Mouse (Mus musculus) kidney, adult 18-20 months (tissue): ENCODE data around the gene 1500011B03Rik.

Experiments used
- DNase-seq: peaks from one replicate; pipeline ENCODE4 v3.0.0; 2021

Gene 1500011B03Rik

DNA sequence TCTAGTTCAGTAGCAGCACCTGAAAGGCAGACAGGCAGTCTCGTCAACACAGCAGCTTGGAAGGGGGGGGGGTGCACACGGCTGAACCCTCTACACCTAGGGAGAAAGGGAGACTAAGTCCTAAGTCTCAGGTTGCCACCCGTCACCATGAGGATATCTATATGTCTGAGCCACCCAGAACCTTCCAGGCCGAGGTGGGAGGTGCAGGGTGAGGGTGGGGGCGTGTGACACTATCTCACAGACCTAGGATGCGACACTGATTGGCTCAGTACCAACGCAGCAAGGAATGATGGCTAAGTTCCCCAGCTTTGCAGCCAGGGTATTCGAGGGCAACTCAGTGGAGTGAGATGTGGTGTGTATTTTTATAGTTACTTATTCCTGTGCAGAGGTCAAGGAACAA lies 14.9 kb downstream of the 1500011B03Rik start:
- DNase-seq: no peak

DNA sequence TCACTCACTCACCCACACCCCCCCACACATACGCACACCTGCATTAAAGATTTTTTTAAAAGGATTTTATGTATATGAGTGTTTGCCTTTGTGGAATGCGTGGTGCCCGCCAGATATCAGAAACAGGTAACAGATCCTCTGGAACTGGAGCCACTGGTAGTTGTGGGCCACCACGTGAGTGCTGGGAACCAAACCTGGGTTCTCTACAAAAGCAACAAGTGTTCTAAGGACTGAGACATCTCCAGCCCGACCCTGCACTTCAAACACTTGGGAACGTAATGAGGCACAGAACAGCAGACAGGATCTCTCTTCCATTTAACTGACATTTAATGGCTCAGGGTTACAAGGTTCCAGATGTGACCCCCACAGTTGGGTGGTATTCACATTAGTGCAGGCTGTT lies 15.4 kb downstream of the 1500011B03Rik start:
- no peak for DNase-seq

DNA sequence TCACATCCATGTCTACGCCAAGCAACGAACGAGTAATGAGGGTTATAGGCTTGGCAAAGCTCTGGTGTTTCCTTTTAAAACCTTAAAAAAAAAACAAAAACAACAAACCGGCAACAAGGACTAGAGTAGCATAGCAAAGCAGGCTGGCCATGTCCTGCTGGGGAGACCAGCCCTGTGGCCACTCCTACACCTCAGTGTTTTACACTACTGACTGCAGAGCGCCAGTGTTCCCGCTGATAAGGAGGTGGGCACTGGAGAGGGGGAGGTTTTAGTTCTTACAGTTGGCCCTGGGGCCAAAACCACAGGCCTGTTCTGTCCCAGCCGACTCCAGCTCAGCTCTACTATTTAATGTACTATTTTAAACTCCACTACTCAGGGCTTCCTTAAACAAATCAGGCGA lies 15.8 kb downstream of the 1500011B03Rik start:
- DNase-seq: no peak

DNA sequence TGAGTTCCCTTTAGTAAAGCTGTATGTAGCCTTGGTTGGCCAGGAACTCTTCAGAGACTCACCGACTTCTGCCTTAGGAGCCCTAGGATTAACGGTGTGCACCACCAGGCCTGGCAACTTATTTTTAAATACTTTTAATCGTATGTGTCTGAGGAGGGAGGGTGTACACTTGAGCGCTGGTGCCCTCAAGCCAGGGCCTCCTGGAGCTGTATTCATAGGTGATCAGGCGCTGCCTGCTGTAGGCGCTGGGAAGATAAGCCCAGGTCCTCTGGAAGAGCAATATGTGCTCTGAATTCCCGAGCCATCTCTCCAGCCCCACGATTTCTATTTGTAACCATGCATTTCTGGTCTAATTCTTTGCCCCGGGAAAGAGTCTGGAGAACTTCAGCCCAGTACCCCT lies 16.2 kb downstream of the 1500011B03Rik start:
- DNase-seq: no peak

DNA sequence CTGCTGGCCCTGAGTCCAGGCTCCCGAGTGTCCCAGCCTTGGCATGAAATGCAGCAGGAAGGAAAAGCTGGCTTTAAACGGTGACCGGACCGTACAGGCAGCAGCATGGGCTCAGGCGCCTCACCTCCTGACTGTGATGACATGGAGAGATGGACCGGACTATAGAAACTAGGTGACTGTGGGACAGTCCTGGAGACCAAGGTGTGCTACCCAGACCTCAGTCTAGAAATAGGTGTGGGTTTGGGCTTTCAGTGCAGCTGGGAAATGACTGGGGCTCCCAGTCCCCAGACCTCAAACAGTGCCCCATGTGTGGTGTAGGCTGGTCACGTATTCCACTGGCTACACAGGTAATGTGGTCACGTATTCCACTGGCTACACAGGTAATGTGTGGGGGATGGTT lies 16.6 kb downstream of the 1500011B03Rik start:
- DNase-seq: no peak

DNA sequence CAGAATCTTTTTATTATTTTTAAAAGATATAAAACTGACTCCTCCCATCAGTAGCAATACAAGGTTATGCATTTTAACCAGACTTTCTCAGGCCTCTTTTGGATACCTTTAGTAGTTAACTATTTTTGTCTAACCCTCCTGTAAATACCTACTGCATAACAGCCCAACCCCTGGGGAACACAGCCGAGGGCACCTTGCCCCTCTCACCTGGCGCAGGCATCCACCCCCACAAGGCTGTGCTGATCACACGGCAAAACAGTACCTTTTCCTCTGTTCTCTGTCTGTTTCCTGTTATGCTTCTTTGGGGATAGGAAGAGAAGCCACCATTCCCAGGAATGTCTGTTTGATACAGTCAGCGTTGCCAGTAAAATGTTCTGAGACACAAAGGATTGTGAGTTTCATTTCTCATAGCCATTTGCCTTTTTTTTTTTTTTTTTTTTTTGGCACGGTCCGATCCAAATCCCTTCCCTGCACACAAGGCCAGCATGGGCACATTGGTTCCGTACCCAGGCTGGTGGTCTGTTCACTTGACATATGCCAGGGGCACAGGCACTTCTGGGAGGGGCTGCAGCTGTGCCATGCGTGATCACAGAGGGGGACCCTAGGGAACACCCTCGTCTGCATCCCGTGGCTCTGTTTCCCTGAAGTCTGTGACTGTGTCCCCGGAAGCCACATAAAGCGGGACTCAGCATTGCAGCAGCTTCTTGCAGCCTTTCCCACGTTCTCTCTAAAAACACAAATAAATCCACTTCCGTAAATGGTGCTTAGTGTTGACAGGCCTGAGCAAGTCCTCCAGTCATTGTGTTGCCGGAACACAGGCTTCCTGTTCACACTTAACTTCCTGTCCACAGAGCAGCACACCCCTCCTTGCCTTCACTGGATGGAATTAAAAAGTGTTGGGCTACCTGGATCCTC lies 17.6 kb downstream of the 1500011B03Rik start:
- peak; percentile 40 for DNase-seq

DNA sequence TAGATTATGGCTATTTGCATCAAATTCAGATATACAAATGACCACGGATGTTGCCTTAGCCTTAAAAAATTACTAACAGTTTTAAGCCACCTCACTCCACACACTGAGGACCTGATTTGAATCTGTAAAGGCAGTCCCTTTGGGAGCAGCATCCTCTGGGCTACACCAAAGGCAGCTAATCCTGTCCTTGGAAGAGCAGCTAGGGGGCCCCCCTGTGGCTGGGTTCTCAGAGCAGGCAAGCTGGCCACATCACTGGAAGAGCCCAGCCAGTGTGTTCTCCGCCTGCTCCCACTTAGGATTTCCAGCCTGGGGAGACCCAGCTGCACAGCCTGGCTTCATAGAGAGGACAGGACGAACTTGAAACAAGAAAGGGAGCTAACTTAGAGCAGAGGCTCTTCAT lies 18.3 kb downstream of the 1500011B03Rik start:
- DNase-seq: peak; percentile 43

DNA sequence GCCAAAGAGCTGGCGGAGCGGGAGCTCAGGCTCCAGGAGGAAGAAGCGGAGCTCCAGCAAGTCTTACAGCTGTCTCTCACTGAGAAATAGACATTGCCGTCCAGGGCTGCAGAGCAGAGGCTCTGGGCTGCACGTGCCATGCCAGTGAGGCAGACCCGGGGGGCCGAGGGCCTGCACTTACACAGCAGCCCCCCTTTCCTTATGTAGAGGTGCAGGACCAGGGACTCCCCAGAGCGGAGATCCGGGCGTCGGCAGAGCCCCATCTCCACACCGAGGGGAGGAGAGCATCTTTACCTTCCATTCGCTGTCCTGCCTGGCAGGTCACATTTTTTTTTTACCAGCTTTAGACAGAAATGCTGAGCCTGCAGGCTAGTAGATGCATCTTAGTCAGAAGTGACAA lies 18.9 kb downstream of the 1500011B03Rik start:
- DNase-seq: no peak

DNA sequence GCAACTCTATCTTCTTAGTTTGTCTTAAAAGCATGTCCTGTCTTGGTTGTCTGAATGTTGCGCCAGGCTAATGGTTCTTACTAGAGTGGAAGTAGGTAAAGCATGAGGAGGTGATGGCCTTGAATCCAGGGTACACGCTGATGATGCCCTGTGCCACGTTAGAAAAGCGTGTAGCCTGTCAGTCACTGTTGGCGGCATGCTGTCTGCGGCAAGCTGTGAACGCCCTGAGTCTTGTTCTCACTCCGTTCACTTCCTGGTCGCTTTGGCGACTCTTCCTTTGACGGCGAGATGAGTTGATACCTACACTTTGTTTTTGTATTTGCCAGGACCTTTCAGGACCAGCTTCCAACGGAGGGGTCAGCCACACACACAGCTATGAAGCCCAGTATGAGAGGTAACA lies 20.0 kb downstream of the 1500011B03Rik start:
- DNase-seq: no peak

DNA sequence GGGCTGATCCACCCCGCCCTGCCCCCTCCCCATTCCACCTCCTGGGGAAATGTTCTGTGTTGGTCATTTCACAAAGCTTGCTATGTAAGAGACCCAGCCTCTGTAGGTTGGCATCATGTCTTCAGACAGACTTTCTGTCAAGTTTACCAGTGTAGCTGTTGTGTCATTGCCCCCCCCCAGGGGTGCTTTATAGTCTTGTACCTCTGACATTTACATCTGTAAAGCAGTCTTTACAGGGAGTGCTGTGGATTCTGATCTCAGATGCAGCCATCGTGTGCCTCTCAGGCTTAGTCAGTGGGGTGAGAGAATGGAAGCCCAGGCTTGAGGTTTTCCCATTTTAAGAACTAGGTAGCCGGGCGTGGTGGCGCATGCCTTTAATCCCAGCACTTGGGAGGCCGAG lies 21.4 kb downstream of the 1500011B03Rik start:
- no peak for DNase-seq

DNA sequence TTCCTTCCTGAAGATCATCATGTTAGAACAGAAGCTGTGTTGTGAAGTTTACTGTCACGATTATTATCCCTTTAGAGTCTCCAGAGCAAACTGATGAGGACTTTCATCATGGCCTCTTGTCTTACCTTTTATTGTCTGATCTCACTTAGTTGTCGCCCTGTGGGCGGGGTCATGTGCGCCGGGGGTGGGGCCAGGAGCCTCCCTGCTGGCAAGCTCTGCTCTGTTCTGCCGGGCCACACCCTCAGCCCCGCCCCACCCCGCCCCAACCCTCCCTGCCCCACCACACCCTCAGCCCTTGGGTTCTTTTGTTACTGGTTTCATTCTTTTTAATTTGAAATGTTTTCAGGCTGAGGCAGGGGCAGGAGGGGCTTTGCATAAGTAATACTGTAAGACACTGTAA lies 22.2 kb downstream of the 1500011B03Rik start:
- no peak for DNase-seq

DNA sequence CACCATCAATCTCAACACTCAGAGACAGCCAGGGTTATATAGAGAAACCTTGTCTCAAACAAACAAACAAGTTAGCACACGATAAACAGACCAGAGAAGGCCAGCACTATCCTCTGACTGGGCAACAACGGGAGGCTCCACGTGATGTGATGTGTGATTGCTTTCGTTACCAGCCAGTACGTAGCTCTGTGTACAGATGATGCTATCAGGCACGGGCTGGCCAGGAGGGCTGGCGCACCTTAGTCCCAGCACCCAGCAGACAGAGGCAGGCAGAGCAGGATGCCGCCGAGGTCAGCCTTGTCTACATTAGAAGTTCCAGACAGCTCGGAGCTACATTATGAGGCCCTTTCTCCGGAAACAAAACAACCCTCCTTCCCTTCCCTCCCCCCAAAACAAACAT lies 23.4 kb downstream of the 1500011B03Rik start:
- DNase-seq: no peak

DNA sequence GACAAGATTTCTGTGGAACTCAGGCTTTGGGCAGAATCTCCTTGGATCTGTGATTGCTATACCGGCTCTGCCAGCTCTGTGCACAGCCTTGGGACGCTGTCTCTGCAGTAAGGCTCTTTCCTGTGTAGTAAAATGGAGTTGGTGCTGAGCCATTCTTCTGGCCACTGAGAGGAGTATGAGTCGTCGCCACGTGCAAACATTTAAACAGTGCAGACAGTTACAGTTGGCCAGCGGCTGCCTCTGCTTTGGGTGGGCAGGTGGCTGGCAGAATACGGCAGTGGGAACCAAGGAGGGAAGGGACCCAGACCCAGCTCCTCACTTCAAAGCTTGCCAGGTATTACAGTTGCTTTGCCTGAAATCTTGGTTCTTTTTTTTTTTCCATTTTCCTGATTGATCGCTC lies 26.0 kb downstream of the 1500011B03Rik start:
- DNase-seq: no peak

DNA sequence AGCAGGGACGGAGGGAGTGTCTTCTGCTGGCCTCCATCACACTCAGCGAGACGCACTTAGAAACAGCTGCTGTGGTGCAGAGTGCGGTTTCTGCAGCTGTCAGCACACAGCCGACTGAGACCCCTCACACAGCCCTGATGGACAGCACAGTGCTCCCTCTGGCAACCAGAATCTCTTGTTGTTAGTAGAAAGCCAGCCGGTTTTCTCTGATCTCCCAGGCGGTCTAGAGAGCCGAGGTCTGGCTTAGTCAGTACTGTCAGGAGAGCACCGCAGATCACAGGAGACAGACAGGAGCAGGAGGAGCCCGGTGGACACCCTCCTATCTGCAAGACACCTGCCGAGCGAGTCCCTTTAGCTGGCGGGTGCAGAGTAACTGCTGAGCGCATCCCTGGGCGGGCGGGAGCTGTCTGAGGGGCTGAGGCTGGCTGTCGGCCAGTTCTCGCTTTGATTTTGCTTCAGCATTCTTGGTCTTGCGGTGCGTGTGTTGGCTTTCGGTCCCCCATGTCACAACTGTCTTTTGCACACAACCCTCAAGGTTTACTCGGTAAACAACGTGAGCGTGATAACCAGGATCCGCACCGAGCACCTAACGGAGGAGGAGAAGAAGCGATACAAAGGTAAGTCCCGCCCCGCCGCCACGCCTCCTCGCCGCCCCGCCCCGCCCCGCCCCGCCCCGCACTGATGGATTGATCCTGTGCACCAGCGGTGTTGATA lies 26.8 kb downstream of the 1500011B03Rik start:
- no peak for DNase-seq

DNA sequence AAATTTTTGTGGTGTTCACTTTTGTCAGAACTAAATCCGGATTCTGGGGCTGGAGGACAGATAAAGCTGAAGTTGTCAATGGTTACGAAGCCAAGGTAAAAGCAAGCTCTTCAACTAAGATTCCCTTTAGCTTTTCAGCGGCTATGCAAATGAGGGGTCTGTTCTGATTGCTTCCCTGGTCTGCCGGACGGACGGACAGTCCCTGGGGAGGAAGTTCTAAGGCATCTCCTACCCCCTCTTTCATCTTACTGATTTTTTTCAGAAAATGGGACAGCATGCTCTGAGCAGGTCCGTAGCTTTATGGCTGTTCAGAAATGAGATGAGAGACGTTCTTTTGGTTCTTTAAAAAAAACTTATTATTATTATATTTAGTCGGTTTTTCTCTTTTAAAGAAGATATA lies 27.6 kb downstream of the 1500011B03Rik start:
- no peak for DNase-seq

DNA sequence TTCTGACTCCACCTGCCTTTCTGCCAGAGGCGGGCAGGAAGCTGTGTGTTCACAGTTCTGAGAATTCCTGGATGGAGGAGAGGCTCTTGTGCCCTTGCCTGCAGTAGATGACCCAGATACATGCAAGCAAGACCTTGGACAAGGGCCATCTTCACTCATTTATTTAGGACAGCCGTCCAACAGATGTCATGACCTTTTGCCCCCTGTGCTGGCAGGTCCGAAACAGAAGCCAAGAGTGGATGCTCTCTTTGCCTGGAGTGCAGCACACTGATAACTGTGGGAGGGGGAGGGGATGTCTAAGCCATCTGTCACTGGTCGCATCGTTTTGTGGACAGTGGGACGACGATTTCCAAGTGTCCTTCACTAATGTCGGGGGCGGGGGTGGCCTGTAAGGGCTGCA lies 28.0 kb downstream of the 1500011B03Rik start:
- DNase-seq: no peak

DNA sequence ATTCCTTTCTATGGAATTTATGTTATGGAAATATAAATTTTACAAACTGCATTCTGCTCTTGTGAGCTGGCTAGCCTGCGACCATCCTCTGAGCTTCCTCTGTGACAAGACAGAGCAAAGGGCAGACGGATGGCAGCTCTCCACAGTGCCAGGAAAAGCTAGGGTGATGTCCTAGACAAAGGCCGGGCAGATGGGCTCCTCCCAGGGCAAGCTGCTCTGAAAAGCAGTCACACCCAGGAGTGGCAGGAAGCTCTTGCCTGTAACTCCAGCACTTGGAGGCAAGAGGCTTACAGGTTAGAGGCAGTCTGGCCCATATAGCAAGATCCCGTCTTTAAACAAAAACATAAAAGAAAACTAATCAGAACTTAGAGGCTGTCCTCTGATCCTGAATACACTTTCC lies 28.7 kb downstream of the 1500011B03Rik start:
- no peak for DNase-seq

DNA sequence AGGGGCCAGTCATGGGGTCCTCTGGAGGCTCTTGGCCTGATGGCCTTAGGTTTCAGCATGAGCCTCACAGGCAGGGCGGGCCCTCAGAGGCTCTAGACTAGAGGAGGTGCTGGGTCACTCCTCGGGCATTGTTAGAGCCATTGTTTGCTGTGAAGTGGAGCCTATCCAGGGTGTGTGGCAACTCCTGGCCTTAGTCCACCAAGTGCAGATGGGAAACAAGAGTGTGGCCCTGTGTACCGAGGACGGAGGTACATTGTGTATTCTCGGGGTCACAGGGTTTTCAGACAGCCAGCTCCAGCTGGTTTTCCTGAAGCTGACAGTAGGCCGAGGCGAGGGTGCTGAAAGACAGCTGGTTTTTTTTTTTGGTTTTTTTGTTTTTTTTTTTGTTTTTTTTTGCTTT lies 30.0 kb downstream of the 1500011B03Rik start:
- DNase-seq: no peak

DNA sequence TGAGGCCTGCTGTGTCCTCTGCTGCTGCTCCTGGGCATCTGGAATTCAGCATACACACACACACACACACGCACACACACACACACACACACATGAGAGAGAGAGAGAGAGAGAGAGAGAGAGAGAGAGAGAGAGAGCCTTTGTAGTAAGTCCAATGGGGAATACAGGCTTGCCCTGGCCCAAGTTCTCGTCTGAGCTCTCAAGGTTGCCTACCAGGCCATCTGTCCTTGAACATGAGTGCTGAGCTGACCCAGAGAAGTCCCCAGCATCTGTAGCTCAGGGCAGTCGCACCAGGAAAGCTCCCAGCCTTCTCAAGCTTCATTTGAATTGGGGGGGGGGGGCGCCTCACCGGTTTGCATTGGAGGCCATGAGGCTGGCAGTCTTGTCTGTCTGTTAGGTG lies 38.1 kb downstream of the 1500011B03Rik start:
- DNase-seq: no peak

DNA sequence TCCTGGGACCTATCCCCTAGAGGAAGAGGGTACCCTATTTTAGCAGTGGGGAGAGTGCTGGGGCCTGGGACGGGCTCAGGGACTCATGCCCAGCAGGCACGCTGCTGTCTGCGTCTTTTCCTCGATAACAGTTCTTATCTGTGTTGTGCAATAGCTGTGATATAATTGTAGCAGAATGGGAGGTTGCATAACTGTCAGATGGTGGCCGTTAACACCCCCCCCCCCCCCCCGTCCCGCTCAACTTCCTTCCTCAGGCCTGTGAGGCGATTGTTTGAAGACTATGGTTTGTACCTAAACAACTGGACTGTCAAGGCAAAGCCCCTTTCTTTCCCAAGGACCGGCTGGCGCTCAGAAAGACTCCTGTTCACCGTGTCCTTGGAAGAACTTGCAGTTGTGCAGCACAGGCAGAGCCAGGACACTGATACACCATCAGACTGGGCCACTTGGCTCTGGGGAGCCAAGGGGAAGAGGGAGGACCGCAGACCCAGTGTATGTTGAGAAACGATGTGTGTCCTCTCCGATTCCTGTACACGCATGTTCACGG lies 38.6 kb downstream of the 1500011B03Rik start:
- DNase-seq: no peak

DNA sequence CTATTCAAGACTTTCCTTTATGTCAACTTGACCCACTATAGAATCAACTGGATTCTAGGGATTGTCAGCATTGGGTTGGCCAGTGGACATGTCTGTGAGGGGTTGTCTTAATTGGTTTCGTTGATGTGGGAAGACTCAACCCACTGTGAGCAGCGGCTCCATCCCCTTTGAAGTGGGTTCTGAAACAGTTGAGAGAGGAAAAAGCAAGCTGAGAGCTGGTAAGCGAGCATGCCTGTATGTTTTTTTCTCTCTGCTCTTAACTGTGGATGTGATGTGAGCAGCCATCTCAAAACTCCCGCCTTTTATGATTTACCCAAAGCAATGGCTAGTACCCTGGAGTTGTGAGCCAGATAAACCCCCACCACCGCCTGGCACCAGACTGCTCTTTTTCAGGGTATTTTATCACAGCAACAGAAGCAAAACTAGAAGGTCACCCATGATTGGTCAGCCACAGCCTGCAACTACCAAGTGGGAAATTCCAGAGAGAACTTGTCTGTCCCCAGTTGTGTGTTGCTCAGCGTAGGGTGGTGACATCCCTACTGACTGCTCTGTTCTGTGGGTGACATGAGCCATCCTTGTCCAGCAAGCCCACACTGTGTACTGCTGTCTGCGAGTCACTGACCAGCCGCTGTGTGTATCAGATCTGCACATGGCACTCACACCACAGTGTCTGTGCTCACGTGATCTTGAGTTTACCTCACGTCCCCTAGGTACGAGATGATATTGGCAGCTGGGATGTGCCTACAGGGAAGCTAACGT lies 39.7 kb downstream of the 1500011B03Rik start:
- no peak for DNase-seq

DNA sequence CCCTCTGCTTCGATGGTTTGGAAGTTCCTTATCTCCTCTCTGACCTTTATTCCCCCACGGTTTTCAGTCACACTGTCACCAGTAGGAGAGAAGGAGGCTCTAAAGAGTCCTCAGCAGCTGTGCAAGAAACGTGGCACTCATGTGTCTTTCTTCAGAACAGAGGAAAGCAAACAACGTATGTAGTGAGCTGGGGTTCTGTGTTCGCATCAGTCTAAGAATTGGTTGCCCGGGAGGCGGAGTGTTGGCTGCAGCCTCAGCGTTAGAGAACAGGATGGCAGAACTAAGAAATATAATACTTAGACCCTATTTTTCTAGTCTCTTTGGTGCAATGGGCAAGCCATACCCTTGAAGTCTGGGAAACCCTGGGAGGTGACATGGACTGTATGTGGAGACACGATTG lies 40.3 kb downstream of the 1500011B03Rik start:
- no peak for DNase-seq

DNA sequence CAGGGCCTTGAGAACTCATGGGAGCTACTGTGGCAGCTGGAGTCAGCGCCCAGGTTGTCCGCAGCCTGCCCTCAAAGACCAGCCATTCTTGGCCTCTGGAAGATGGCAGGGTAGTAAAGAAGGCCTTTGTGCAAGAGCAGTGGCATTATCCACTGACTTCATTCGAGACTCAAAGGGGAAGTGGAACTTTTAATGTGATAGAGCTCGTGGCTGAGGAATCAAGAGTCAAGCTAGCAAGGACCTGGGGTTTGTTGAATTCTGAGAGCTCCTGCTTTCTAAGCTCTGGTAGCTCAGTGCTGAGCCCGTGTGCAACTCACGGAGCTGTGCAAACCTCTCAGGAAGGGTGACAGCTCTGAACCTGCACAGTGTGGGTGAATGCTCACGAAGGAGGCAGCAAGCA lies 42.4 kb downstream of the 1500011B03Rik start:
- no peak for DNase-seq
